Mouse (Mus musculus) left cerebral cortex, adult 2 months (tissue): Measurements from ENCODE around the gene Hoxd13. TPM values are rescaled to one million over a fixed set of nuclear protein-coding genes. Genes with fewer than 3 reads are reported as not detected.

Experiments
- DNase-seq, 2 experiments: peaks; one replicate each; pipeline ENCODE4 v3.0.0; 2021 to 2022; ENCODE audit warnings: low spot score in 2 of 2, mixed read lengths in 1 of 2; ENCODE audit errors: extremely low spot score in 1 of 2
- H3K27ac ChIP-seq: fragments of 200-600 bp; 2 replicates; pipeline ENCODE4 v1.8.1; 2022
- H3K4me3 ChIP-seq: fragments of 200-600 bp; 2 replicates; pipeline ENCODE4 v1.8.1; 2022
- CTCF ChIP-seq: fragments of 200-600 bp; IDR thresholded peaks from 2 replicates; pipeline ENCODE4 v1.8.1; 2022; ENCODE audit warnings: antibody characterized with exemption, mild to moderate bottlenecking, moderate library complexity
- intact Hi-C: fragments of 180-260 bp; cut with DNase I; formaldehyde crosslinking; loops from one replicate; pipeline ENCODE4 v1.15.1; 2025
- total RNA-seq, 2 experiments: library from RNA; stranded (reverse); gene quantifications; 2 replicates each; pipeline ENCODE4 v1.2.3; 2021

The Hoxd13 gene
- total RNA-seq, 2 experiments from 2014 or later, result not detected

GRCm38 (mm10) chr2:74692808-74693431 is 24.8 kb downstream of the Hoxd13 start:
- H3K27ac ChIP-seq, result no peak overlapping the region
- no peak for TF ChIP-seq CTCF
- intact Hi-C loops, result loop anchor here (10.0 kb wide), 1 partner anchor 1418 kb away; the partner anchor contains the start of gene Sp9
- no peak overlapping the region for H3K4me3 ChIP-seq
- no peak for DNase-seq

GRCm38 (mm10) chr2:74693432-74693827 is 25.3 kb downstream of the Hoxd13 start:
- TF ChIP-seq CTCF, result no peak
- H3K27ac ChIP-seq, result no peak overlapping the region
- no peak for DNase-seq
- H3K4me3 ChIP-seq, result no peak overlapping the region
- intact Hi-C loops, result loop anchor here (10.0 kb wide), 1 partner anchor 1419 kb away; the partner anchor contains the start of gene Sp9

GRCm38 (mm10) chr2:74694066-74694465 is 26.0 kb downstream of the Hoxd13 start:
- intact Hi-C loops, result loop anchor here (10.0 kb wide), 1 partner anchor 1419 kb away; the partner anchor contains the start of gene Sp9
- peak; percentile 8; the same call in 1 of the 2 replicates for TF ChIP-seq CTCF
- H3K4me3 ChIP-seq, result no peak overlapping the region

GRCm38 (mm10) chr2:74695383-74695782 is 27.3 kb downstream of the Hoxd13 start:
- TF ChIP-seq CTCF, result no peak
- Histone ChIP-seq H3K27ac (no peak overlapping the region), H3K4me3 (no peak overlapping the region)
- no peak for DNase-seq
- intact Hi-C loops, result loop anchor here (10.0 kb wide), 1 partner anchor 1421 kb away; the partner anchor contains the start of gene Sp9

More at GRCm38 (mm10) chr2:74694066-74694465, 26.0 kb downstream of the Hoxd13 start:
- no peak for DNase-seq
- no peak overlapping the region for H3K27ac ChIP-seq

- DNase-seq, result no peak
- no peak for TF ChIP-seq CTCF
- Histone ChIP-seq H3K27ac (no peak overlapping the region), H3K4me3 (no peak overlapping the region)
- intact Hi-C loops, result loop anchor here (10.0 kb wide), 1 partner anchor 1421 kb away; the partner anchor contains the start of gene Sp9
Observed at GRCm38 (mm10) chr2:74695813-74696430, 27.8 kb downstream of the Hoxd13 start.

GRCm38 (mm10) chr2:74696442-74697335 is 28.6 kb downstream of the Hoxd13 start:
- TF ChIP-seq CTCF, result no peak
- no peak overlapping the region for H3K4me3 ChIP-seq
- intact Hi-C loops, result loop anchor here (10.0 kb wide), 1 partner anchor 1422 kb away; the partner anchor contains the start of gene Sp9
- no peak overlapping the region for H3K27ac ChIP-seq
- DNase-seq, result no peak

- Histone ChIP-seq H3K4me3 (0 out of 2 replicates have a peak within 1 kb of the TSS, but pooled peaks have one; percentile 1), H3K27ac (no peak within 1 kb of the TSS)
- intact Hi-C loops, result loop anchor here (10.0 kb wide), 1 partner anchor 1423 kb away; the partner anchor contains the start of gene Sp9
- DNase-seq, result no peak
- TF ChIP-seq CTCF, result no peak; the same call in 1 of the 2 replicates
Observed at GRCm38 (mm10) chr2:74697567-74698121, 29.5 kb downstream of the Hoxd13 start, which contains the start of gene Hoxd9. Gene Hoxd9 (plus strand): TSS chr2:74697727.

- TF ChIP-seq CTCF, result no peak
- no peak overlapping the region for H3K27ac ChIP-seq
- intact Hi-C loops, result loop anchor here (10.0 kb wide), 1 partner anchor 1424 kb away; the partner anchor contains the start of gene Sp9
- H3K4me3 ChIP-seq, result no peak overlapping the region
- DNase-seq, result no peak
Observed at GRCm38 (mm10) chr2:74698201-74699052, 30.3 kb downstream of the Hoxd13 start.

GRCm38 (mm10) chr2:74699053-74699430 is 30.9 kb downstream of the Hoxd13 start:
- no peak for TF ChIP-seq CTCF
- intact Hi-C loops, result loop anchor here (10.0 kb wide), 1 partner anchor 1424 kb away; the partner anchor contains the start of gene Sp9
- no peak for DNase-seq
- Histone ChIP-seq H3K4me3 (no peak overlapping the region), H3K27ac (no peak overlapping the region)
